Mouse (Mus musculus): ENCODE data around the gene Calr3. TPM values are rescaled to one million over a fixed set of nuclear protein-coding genes. Genes with fewer than 3 reads are reported as not detected.

Gene Calr3
- total RNA-seq, 2 experiments from 2014 or later = 2.1 to 2.5 TPM

Small RNAs within 50 kb of the gene (microRNA-seq; reads per million reads assigned to microRNA genes)
- 2.2 to 2.4 reads per million in 2 experiments for gene Mir7068 (ENCODE audit: borderline replicate concordance in 2 of 2)

Other genes with a start within 250 kb of the Calr3 start
- not detected for gene Cib3, start 231.0 kb downstream of the Calr3 start, total RNA-seq (2021)
- not detected for gene Gm11034, start 230.2 kb downstream of the Calr3 start, total RNA-seq (2021)
- 10 to 100 TPM in 1 of 2 experiments, 1 to 10 TPM in 1; 8.8 to 11.9 TPM for gene Fam32a, start 224.1 kb downstream of the Calr3 start, total RNA-seq (2021)
- 10 to 100 TPM; 21.0 to 22.2 TPM for gene Ap1m1, start 203.9 kb downstream of the Calr3 start, total RNA-seq (2021)
- 1 to 10 TPM; 2.0 to 3.7 TPM for gene Gm10282, start 138.6 kb downstream of the Calr3 start, total RNA-seq (2021)
- gene Klf2, start 124.8 kb downstream of the Calr3 start, total RNA-seq (2021) = 10 to 100 TPM; 16.1 to 17.4 TPM
- gene Eps15l1, start 22.4 kb downstream of the Calr3 start, total RNA-seq (2021) = 10 to 100 TPM; 22.7 to 23.9 TPM
- gene 1700030K09Rik, start within 50 bp of the Calr3 start, total RNA-seq (2021) = 1 to 10 TPM; 2.9 to 3.2 TPM
- 10 to 100 TPM; 21.1 to 26.0 TPM for gene Cherp, start 31.4 kb upstream of the Calr3 start, total RNA-seq (2021)
- gene Slc35e1, start 48.7 kb upstream of the Calr3 start, total RNA-seq (2021) = 10 to 100 TPM; 36.6 to 43.0 TPM
- 1 to 10 TPM; 7.3 to 7.9 TPM for gene Med26, start 104.4 kb upstream of the Calr3 start, total RNA-seq (2021)
- gene Smim7, start 127.2 kb upstream of the Calr3 start, total RNA-seq (2021) = 10 to 100 TPM; 64.0 to 76.2 TPM
- 1,000 to 10,000 TPM; 1,062 to 1,195 TPM for gene Tmem38a, start 128.2 kb upstream of the Calr3 start, total RNA-seq (2021)
- gene Nwd1, start 202.8 kb upstream of the Calr3 start, total RNA-seq (2021) = under 1 TPM; 0.33 to 0.96 TPM